ENCODE assay signal across 7 mouse cellular contexts in genomic region chr3:129308102-129308752, GRCm38 (mm10). TPM values are rescaled to one million over a fixed set of nuclear protein-coding genes. Genes with fewer than 3 reads are reported as not detected.
DNase-seq lines count a peak whose midpoint lies in the region; ATAC-seq and TF ChIP-seq lines count a peak whose summit lies in the region.

No protein-coding gene starts in this region.

- no peak overlapping the region for H3K4me3 ChIP-seq in limb, embryonic 14.5 days (replicated peaks; ENCODE audit: low read length)
- H3K4me3 ChIP-seq in stomach, embryonic 15.5 days (replicated peaks), result no peak overlapping the region

- H3K27ac ChIP-seq in limb, embryonic 14.5 days (replicated peaks; ENCODE audit: low read depth, low read length), result no peak overlapping the region
- no peak overlapping the region for H3K27ac ChIP-seq in stomach, embryonic 15.5 days

- H3K9me3 ChIP-seq in limb, embryonic 14.5 days (ENCODE audit: control insufficient read depth, low read length), result no peaks in the 10 kb centered on the region
- no peaks in the 10 kb centered on the region for H3K9me3 ChIP-seq in stomach, embryonic 15.5 days

- H3K27me3 ChIP-seq in limb, embryonic 14.5 days (ENCODE audit: control insufficient read depth, insufficient read depth, low read length), result no peaks in the 10 kb centered on the region
- H3K27me3 ChIP-seq in stomach, embryonic 15.5 days (replicated peaks), result no peaks in the 10 kb centered on the region

- WGBS in limb, embryonic 14.5 days, result 31% methylated on average over 10 of the region's 10 CpGs
- WGBS in stomach, embryonic 15.5 days, result 32% methylated on average over 10 of the region's 10 CpGs

- H3K9ac ChIP-seq in limb, embryonic 14.5 days (ENCODE audit: low read depth, low read length, severe bottlenecking), result no peak overlapping the region
- no peak overlapping the region for H3K9ac ChIP-seq in stomach, embryonic 15.5 days

- peak; percentile 57; the same call in 1 of the 2 replicates for ATAC-seq in limb, embryonic 14.5 days (ENCODE audit: low FRiP score, low read depth)
- ATAC-seq in stomach, embryonic 15.5 days (ENCODE audit: insufficient read depth, low FRiP score, low read depth), result peak; percentile 66; the same call in 1 of the 2 replicates

- TF ChIP-seq POLR2A in limb, embryonic 14.5 days (IDR thresholded peaks at IDR 0.05; ENCODE audit: borderline replicate concordance, extremely low read depth, insufficient read depth, insufficient read length), result no peak

- DNase-seq in layer of hippocampus, adult 9-10 months (ENCODE audit: low spot score), result peak; percentile 78
- no peak for DNase-seq in layer of hippocampus, postnatal 36 days
- DNase-seq in Muller cell, postnatal 12 days (ENCODE audit: inconsistent ontology term), result peak; percentile 21
- DNase-seq in embryo, embryonic 11.5 days (ENCODE audit: low read depth, low spot score), result peak; percentile 35
- peak; percentile 93 for DNase-seq in limb, embryonic 14.5 days (ENCODE audit: low spot score)
- DNase-seq in testis, postnatal 14 days (ENCODE audit: low spot score), result no peak

- H3K4me2 ChIP-seq in limb, embryonic 14.5 days (replicated peaks; ENCODE audit: low read depth, low read length, severe bottlenecking), result no peak overlapping the region; the same call in 1 of the 2 replicates
- no peak overlapping the region for H3K4me2 ChIP-seq in stomach, embryonic 15.5 days

- no peaks in the 10 kb centered on the region for H3K4me1 ChIP-seq in limb, embryonic 14.5 days (ENCODE audit: control insufficient read depth, insufficient read depth, low read length)
- no peaks in the 10 kb centered on the region for H3K4me1 ChIP-seq in stomach, embryonic 15.5 days

- H3K36me3 ChIP-seq in limb, embryonic 14.5 days (ENCODE audit: control insufficient read depth, insufficient read depth, low read length), result no peaks in the 10 kb centered on the region
- H3K36me3 ChIP-seq in stomach, embryonic 15.5 days, result no peaks in the 10 kb centered on the region

RNA-seq across cellular contexts. Expression of gene Enpep, which starts 24.3 kb away (rescaled TPM):
- total RNA-seq in layer of hippocampus, postnatal 36 days (2021), result 1 to 10 TPM; 1.2 to 1.7 TPM
- 2.6 and 3.1 TPM in 2 replicates for polyA plus RNA-seq in limb, embryonic 14.5 days (2012; rRNA removed)
- polyA plus RNA-seq in limb, embryonic 14.5 days (2014; fragmentation: Nextera tagmentation; extraction: Ambion mirVana), result 1.7 and 3.0 TPM in 2 replicates
- 19.7 and 25.7 TPM in 2 replicates for polyA plus RNA-seq in stomach, embryonic 15.5 days (2015; fragmentation: Nextera tagmentation; extraction: Ambion mirVana)

Comparison
In these comparisons a context has a peak if more than half of its experiments do, and no peak if none do; other contexts are left out.
1. DNase-seq: peak in layer of hippocampus, adult 9-10 months (single experiment), Muller cell, postnatal 12 days (single experiment), embryo, embryonic 11.5 days (single experiment) and limb, embryonic 14.5 days (single experiment); none in layer of hippocampus, postnatal 36 days (0 of 2) and testis, postnatal 14 days (single experiment).